Mouse (Mus musculus): Measurements from ENCODE around the gene Foxr1. TPM values are rescaled to one million over a fixed set of nuclear protein-coding genes. Genes with fewer than 3 reads are reported as not detected.
"Not testable (repeated sequence)": the region's sequence is repeated elsewhere in the genome, so short reads cannot be mapped to it uniquely, and the experiment has no call there.

The Foxr1 gene
- total RNA-seq, 2 experiments from 2014 or later = not detected

DNA sequence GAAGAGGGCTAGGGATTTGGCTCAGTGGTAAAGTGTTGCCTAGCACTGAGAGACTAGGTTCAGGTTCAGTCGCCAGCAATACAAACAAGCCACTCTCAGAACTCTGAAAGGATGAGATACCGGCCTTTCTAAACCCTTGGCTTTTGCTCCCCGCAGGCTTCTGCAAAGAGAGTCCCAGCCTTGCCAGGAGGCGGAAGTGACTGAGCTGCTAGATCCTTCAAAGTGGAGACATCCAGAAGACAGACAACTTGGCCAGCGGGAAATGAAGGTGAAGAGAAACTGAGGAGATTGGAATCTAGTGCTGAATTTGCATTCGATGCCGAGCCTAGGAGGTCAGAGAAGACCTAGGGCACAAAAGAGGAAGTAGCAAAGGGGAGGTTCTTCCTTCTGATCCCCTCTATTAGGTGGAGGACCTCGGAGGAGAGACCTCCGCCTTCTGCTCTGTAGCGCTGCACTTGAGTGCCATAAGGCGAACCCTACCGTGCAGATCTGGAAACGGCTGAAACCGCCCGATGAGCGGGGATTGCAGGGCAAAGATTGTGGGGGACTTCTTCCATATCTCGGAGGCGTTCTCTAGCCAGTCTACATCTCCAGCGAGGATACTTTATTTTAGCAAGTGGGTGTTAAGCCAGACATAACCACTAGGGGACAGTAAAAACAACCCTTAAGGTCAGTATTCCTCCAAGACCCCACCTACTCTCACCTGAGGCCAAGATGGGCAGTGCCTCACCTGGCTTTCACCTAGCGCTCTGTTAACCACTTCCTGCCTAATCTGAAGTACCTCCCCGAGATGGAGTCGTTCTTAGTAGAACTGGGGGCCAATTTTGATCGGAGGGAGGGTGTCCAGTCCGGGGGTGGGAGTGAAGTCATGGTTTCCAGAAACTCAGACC lies 36.6 kb upstream of the Foxr1 start:
- no peak for DNase-seq

DNA sequence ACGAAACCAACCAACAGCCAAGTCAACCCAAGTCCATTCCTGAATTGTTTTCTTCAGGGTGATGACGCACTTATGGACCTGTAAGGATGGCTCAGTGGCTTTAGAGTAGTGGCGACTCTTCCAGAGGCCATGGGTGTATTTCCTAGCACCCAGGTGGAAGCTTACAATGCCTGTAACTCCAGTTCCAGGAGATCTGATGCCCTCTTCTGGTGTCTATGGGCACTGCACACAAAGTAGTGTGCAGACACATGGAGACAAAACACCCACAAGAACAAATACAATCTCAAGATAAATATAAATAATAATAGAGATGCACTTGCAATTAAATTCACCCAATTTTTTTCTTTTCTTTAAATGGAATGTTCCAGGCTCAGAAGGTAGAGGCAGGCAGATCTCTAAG lies 35.0 kb upstream of the Foxr1 start:
- DNase-seq = no peak

DNA sequence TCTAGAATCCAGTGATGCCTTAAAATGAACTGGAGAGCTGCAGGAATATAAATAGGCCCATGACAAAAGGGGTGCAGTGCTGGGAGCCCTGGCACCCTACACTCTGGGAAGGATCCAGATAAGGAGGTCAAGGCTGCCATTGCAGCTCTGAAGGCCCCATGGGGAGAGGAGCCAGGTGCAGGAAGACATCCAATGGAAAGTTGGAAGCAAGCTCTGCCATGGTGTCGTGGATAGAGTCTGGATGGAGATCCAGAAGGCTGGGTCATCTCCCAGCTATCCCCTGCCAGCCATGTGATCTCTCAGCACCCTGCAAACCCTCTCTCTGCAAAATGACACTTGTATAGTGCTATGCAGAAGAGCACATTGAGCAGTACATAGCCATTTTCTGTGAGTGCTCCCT lies 33.4 kb upstream of the Foxr1 start:
- peak; percentile 87 for DNase-seq

DNA sequence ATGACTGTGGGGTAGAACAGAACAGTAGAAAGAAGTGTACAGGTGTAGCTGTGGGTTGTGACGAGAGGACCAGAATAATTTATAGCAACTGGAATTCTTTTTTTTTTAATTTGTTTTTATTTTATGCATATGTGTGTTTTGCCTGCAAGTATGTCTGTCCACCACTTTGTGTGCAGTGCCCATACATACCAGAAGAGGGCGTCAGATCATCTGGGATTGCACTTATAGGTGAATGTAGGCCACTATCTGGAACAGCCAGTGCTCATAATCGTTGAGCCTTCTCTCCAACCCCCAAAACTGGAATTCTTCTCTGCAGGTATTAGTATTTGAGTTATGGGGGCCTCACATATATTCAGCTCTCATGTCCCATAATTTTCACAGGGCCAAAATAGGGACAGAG lies 32.2 kb upstream of the Foxr1 start:
- no peak for DNase-seq

DNA sequence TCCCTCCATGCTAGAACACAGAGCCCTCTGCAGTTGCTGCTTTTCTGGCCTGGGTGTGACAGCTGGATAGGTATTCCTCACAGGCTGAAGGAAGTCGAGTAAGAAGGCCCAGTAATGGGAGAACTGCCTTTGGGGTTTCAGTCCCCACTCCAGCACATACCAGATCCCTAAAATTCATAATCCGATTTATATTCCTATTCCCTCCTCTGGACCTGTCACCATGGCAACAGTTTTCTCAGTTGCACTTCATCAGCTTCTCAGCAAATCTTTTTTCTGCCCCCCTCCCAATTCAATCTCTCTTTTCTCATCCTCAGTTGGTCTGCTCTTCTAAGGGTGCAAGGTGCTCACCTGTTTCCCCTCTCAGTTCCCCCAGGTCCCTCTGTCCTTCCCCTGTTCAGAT lies 27.9 kb upstream of the Foxr1 start:
- DNase-seq = no peak

DNA sequence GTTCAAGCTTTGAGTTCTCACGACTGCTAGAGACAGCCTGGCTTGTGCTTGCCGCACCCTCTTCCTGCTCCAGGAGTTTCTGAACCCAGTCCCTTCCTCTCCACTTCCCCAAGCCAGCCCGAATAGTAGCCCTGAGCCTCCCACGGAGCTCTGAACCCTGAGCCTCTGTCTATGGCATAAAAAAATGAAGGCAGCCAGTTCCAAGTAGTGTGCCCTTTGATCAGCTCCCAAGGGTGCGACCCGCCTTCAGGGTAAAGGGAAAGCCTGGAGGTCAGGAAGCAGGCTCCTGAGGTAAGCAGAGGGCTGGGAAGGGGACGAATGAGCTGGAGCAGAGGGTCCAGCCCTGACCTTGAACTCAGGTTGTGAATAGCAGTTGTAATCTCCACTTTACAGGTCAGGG lies 27.3 kb upstream of the Foxr1 start:
- no peak for DNase-seq

DNA sequence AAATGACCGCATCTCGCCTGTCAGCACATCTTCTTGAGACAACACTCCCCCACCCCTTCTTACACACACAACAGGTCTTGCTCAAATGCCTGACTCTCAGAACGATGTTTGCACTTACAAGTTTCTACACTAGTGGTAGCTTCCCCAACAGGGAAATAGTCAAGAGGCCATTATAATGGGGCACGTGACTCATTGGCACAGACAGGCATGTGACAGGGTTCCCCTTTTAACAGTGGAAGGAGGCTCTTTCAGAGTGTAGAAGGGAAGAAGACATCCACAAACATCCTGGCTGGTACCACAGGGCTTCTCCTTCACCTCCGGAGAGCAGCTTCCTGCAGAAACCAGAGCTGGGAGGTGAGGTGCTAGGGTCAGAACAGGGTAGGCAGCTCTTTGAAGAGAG lies 21.0 kb upstream of the Foxr1 start:
- DNase-seq = no peak

DNA sequence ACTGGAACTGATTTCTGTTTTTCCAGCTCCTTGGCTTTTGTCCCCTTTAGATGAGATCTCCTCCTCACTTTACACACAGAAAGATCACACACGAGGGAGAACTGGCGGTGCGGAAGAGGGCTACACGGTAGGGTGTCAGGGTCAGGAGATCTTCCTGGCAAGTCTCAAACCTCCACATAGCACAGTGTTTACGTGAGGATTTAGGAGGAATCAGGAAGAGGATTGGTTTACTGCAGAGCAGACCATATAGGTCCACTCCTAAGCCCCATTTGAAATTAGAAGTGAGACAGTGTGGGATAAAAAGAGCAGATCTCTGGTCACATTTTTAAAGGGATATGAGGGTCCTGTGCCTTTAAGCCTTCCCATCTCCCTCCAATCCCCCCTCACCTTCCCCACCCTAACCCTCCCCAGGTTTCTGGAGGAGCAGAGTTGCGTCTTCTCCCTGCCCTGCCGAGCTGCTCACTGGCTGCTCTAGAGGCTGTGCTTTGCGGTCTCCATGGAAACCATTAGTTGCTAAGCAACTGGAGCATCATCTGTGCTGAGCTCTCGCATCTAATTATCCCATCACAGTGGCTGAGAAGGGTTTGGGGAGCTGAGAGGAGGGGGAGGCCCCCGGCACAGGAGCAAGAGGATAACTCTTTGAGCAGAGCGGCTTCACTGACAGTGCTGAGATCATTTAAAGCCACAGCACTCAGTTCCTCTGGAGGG lies 16.3 kb upstream of the Foxr1 start:
- DNase-seq = no peak

DNA sequence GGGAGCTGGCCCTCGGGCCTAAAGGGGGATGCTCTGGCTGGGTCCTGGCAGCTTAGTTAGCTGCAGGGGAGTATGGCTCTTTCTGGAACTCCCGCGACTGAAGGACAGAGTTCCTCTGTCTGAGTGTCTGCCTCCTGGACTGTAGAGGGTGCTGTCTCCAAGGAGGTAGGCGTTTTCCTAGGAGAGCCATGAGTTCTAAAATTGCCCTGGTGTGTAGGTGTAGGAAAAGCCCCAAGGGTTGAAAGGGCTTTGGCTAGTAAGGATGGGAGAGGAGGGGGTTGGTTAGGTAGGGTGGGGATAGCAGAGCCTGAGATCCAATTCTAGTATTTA lies 13.9 kb upstream of the Foxr1 start, which contains the start of gene Upk2:
Gene Upk2, minus strand, starts transcription at position 86 of the 330 bp plus-strand sequence.
- DNase-seq = no peak

DNA sequence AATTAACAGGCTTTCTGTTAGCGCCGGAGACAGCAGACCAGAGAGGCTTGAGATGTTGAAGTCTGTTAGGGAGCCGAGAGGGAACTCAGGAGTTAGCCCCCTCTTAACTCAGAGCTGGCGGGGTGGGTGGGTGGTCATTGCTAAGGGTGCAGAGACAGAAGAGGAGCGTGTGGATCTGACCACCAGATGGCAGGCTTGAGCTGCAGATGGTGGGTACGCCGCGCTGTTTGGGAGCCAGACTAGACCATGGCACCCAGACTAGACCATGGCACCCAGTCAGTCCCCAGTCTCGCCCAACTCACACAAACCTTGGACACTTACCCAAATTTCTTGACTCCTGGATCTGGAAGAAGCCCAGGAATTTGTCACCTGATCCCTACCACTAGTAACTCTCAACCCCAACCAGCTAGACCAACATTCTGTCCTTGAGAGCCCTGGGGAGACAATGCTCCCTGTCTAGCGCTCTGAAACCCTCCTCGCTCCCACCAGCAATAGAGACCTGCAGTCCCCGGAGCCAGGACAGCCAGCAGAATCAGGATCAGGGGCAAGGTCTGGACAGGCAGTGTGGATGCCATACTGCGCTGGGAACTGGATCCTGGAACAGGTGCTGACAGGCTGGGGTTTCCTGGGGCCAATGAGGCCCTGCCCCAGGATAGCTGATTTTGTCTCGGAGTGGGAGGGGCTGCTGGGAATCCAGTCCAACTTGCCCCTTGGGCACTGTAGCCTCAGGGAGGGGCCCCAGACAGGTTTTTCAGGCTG lies 13.4 kb upstream of the Foxr1 start:
- DNase-seq = peak; percentile 73

DNA sequence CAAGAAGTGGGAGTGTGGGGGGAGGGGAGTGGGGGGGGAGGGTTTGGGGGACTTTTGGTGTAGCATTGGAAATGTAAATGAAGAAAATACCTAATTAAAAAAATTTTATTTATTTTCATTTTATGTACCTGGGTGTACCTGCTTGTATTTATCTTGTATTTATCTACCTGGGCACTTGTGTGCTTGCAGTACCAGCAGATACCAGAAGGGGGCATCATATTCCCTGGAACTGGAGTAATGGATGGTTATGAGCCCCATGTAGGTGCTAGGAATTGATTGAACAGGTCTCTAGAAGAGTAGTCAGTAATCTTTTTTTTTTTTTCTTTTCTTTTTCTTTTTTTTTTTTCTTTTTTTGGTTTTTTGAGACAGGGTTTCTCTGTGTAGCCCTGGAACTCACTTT lies 9.5 kb upstream of the Foxr1 start:
- DNase-seq = no peak

DNA sequence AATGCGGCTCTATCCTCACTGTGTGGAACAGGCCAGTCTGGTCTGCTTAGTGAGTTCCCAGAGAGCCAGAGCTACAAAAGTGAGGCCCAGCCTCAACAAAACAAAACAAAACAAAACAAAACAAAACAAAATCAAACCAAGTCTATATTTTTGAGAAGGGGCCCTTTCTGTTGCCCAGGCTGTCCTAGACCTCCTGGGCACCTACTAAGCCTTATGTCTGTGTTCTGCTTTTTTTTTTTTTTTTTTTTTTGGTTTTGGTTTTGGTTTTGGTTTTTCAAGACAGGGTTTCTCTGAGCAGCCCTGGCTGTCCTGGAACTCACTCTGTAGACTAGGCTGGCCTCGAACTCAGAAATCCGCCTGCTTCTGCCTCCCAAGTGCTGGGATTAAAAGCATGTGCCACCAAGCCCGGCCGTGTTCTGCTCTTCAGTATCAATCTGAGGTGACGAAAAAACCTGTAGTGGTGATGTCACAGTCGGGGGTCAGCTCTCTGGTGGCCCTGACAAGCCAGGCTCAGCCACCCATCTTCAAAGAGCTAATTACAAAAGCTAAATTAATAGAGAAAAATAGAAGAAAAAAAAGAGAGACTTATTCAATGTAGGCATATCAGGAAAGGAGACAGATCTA lies 3.6 kb upstream of the Foxr1 start:
- not testable (repeated sequence) for DNase-seq

DNA sequence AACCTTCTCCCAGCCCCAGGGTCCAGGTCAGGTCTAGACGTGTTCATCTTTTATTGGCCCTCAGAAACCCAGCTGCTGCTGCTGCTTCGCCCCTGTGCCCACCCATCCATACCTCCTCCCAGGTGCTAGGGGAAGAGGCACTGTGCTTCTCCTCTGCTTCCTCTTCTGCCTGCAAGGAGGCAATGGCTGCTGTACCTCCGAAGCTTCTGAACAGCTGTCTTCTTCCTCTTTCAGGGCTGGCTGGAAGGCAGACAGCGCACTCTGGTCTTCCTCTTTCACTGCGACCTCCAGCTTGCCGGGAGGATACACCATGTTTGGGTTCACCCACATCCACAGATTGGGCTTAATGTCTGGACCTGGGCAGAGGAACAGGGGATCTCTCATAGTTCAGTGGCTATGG lies 5.2 kb downstream of the Foxr1 start:
- DNase-seq = no peak

DNA sequence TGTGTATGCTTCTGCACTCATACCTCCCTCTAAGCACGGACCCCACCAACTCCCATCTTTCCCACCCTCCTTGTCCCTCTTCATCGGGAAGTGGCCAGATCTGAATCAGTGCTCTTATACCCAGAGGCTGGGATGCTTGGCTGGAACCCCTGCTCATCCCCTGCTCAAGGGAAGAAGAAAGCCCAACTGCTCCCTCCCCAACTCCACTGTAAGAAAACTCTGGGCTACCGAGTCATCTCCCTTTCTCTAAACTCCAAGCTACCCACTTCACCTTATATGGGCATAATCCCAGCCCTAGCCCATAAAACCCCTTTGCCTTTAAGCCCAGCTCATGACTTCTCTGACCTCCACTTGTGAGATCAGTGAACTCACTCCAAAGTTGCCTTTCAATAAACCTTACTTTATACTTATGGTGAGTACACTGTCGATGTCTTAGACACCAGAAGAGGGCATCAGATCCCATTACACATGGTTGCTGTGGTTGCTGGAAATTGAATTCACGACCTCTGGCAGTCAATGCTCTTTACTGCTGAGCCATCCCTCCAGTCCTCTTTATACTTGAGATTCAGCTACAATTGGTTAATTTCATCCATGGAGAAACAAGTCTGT lies 8.3 kb downstream of the Foxr1 start:
- DNase-seq = no peak

DNA sequence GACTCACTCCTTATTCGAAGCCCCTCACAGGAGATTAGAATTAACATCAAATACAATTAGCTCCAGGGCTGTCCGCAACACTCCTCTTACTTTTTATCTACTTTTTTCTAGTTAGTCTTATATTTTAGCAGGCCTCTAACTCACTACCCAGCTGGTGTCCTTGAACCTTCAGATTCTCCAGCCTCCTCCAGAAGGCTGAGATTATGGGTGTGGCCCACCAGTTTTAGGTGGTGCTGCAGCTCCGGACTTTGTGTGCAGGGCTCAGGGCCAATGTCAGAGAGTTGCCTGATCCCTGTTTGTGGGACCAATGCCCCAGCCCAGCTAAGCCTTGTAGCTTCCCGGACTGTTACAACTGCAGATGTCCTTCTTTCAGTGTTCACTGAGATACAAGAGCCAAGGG lies 17.4 kb downstream of the Foxr1 start:
- no peak for DNase-seq

DNA sequence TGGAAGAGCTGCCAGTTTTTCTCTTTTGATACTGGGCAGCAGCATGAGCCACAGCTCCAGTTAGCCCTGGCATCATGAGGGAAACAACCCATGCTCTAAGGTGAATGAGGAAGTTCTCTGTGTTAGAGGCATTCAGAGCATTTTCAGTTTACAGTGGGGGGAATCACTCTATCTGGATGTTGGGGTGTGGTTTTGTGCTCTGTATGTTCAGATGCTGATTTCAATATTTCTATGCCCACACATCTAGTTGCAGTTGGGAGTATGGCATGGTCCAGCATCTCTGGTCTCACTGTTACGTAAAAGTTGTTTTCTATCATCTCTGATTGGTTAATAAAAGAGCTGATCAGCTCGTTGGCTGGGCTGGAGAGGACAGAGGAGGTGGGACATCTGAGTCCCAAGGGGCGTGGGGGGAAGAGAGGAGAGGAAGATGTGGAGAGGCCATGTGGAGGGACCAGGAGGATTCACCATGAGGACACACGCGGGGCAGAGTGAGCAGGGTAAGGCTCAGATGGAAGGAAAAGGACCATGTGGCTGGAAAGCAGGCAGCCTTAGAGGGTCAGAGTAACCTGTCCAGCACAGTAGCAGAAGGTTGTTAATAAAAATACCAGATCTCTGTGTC lies 20.5 kb downstream of the Foxr1 start:
- no peak for DNase-seq

DNA sequence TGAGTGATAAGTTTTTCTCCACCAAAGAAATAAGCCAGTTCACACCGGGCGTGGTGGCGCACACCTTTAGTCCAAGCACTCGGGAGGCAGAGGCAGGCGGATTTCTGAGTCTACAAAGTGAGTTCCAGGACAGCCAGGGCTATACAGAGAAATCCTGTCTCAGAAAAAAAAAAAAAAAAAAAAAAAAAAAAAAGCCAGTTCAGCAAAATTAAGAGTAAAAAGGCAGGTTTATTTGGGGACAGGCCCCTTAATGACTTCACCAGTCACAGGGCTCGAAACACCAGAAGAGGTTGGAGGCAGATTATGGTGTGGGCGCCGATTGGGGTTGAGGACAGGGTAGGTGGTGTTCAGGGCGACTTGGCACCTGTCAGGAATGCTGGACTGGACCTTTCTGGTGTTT lies 21.2 kb downstream of the Foxr1 start:
- not testable (repeated sequence) for DNase-seq

DNA sequence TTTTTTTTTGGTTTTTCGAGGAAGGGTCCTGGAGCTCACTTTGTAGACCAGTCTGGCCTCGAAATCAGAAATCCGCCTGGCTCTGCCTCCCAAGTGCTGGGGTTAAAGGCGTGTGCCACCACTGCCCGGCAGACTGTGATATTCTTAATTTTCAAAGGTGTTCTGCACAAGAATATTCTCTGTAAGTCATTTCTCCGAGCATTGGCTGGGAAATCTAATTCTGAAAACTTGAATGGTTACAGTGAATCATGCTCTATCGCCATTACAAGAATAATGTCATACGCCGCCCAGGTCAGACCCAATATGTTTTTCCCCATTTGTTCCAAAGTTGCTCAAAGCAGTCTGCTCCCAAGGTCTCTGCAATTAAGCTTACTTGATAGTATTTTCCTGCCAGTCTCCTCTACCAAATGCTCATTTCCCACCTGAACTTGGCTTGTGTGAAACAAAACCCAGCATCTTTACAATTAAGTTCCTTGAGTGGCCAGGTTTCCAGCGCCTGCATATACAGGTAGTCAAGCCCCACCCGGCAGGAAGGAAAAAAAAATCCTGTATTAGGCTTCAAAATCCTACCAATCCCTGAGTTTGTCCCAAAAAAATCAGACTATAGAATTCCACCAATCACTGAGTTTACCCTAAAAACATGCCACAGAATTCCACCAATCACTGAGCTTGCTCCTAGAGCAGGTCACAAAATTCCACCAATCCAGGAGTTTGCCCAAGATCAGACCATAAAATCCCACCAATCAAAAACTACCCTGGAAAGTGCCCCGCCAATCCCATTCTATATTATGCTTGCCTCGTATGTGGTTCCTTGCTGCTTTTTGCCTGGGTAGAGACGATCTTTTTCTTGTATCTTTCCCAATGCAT lies 22.2 kb downstream of the Foxr1 start, which contains the start of gene Ccdc84:
Gene Ccdc84, minus strand, starts transcription at position 51 of the 867 bp plus-strand sequence.
- DNase-seq = no peak

DNA sequence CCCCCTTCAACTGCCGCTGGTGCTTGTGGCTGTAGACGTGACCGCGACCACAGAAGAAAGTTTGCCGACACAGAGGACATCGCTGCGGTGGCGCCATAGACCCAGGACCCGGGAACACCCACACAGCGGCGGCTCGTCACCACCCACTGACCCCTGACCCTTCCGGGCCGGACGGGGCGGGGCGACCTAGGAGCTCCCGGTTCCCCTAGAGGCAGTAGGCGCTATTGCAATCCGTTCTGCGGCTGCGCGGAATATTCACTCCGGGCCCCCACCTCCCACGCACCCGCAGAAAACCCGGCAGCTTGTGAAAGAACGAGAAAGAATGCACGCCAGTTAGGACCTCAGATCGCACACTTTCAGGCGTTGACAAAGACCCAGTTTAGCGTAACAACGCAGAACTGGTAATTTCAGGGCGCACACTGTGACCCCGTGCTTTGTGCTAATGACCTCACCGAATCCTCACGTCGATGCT lies 23.0 kb downstream of the Foxr1 start:
- peak; percentile 90 for DNase-seq

DNA sequence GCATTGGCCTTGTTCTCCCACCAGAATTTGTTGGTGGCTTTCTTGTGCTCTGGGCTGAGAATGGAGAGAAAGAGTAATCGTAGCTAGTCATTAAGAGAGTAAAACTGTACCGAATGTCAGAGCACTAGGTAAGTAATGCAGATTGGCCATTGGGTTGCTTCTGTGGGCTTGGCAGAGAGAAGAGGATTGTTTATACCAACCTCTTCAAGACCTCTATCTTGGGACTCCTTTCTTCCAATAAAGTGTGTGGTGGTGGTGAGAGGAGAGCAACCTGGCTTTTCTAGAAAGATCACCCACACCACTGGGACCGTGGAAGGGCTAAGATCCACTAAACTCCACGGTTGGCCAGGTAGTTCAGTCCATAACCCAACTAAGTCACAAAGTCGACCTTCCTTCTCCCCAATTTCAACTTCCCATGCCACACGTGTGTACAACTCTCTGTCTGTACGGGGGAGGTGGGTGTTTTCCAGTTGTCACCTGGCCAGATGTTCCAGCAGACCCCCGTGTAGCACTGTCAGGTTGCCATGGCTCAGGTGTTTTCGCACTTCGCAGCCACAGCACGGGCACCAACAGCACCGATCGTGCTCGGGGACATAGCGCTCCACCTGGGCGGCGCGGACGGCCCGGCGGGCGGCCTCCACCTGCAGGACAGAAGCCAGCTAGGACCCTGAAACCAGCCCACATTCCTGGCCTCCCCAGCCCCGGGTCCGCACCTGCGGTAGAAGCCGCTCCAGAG lies 23.6 kb downstream of the Foxr1 start:
- DNase-seq = no peak

Data from gastrocnemius, postnatal 25 days (tissue).